Mouse (Mus musculus): ENCODE results near the gene Oca2. TPM values are rescaled to one million over a fixed set of nuclear protein-coding genes. Genes with fewer than 3 reads are reported as not detected.

Oca2 gene
- polyA plus RNA-seq (2014; fragmentation: Nextera tagmentation; extraction: Ambion mirVana): 0.11 and 0.19 TPM in 2 replicates

GRCm38 (mm10) chr7:56239543-56239942, at the start of gene Oca2:
Gene Oca2, plus strand, starts transcription at chr7:56239760.
- H3K4me1 ChIP-seq (replicated peaks; ENCODE audit: control insufficient read depth, insufficient read depth, low read length): no peaks in the 10 kb centered on the region
- 38% methylated on average over 3 of the region's 3 CpGs for WGBS
- no peaks in the 10 kb centered on the region for H3K9me3 ChIP-seq (ENCODE audit: control insufficient read depth, low read length)
- H3K4me3 ChIP-seq (ENCODE audit: low read depth, low read length): no peak within 1 kb of the TSS
- DNase-seq (ENCODE audit: low spot score): no peak
- no peak within 1 kb of the TSS for H3K9ac ChIP-seq (ENCODE audit: low read length)
- H3K36me3 ChIP-seq (ENCODE audit: control insufficient read depth, insufficient read depth, low read length): no peaks in the 10 kb centered on the region
- no peak within 1 kb of the TSS for H3K27ac ChIP-seq (ENCODE audit: low read depth, low read length)
- H3K27me3 ChIP-seq (ENCODE audit: control insufficient read depth, insufficient read depth, low read length): no peaks in the 10 kb centered on the region
- ATAC-seq (replicated peaks; ENCODE audit: low FRiP score): no peak
- no peak within 1 kb of the TSS for H3K4me2 ChIP-seq (ENCODE audit: low read depth, low read length, severe bottlenecking)

- no peak overlapping the region for H3K27ac ChIP-seq (ENCODE audit: low read depth, low read length)
- no peaks in the 10 kb centered on the region for H3K4me1 ChIP-seq (replicated peaks; ENCODE audit: control insufficient read depth, insufficient read depth, low read length)
- H3K36me3 ChIP-seq (ENCODE audit: control insufficient read depth, insufficient read depth, low read length): no peaks in the 10 kb centered on the region
- H3K9ac ChIP-seq (ENCODE audit: low read length): no peak overlapping the region
- no peak overlapping the region for H3K4me2 ChIP-seq (ENCODE audit: low read depth, low read length, severe bottlenecking)
- H3K9me3 ChIP-seq (ENCODE audit: control insufficient read depth, low read length): no peaks in the 10 kb centered on the region
- no peak overlapping the region for H3K4me3 ChIP-seq (ENCODE audit: low read depth, low read length)
- H3K27me3 ChIP-seq (ENCODE audit: control insufficient read depth, insufficient read depth, low read length): no peaks in the 10 kb centered on the region
- WGBS: 95% methylated on average over 6 of the region's 6 CpGs
- no peak for DNase-seq (ENCODE audit: low spot score)
- no peak for ATAC-seq (replicated peaks; ENCODE audit: low FRiP score)
Measured at GRCm38 (mm10) chr7:56191041-56191440, 48.5 kb upstream of the Oca2 start.

- no peak for ATAC-seq (replicated peaks; ENCODE audit: low FRiP score)
- Histone ChIP-seq H3K27me3 (ENCODE audit: control insufficient read depth, insufficient read depth, low read length) (no peaks in the 10 kb centered on the region), H3K4me3 (ENCODE audit: low read depth, low read length) (no peak overlapping the region), H3K9ac (ENCODE audit: low read length) (no peak overlapping the region), H3K27ac (ENCODE audit: low read depth, low read length) (no peak overlapping the region), H3K36me3 (ENCODE audit: control insufficient read depth, insufficient read depth, low read length) (no peaks in the 10 kb centered on the region), H3K9me3 (ENCODE audit: control insufficient read depth, low read length) (no peaks in the 10 kb centered on the region), H3K4me1 (replicated peaks; ENCODE audit: control insufficient read depth, insufficient read depth, low read length) (no peaks in the 10 kb centered on the region), H3K4me2 (ENCODE audit: low read depth, low read length, severe bottlenecking) (no peak overlapping the region)
- no peak for DNase-seq (ENCODE audit: low spot score)
- WGBS: 83% methylated on average over 4 of the region's 4 CpGs
Measured at GRCm38 (mm10) chr7:56191661-56192060, 47.9 kb upstream of the Oca2 start.

- DNase-seq (ENCODE audit: low spot score) (no peak), ATAC-seq (replicated peaks; ENCODE audit: low FRiP score) (no peak)
- Histone ChIP-seq H3K36me3 (ENCODE audit: control insufficient read depth, insufficient read depth, low read length) (peaks cover 3% of the 10 kb centered on the region; the same call in 1 of the 2 replicates), H3K27ac (ENCODE audit: low read depth, low read length) (no peak overlapping the region), H3K9ac (ENCODE audit: low read length) (no peak overlapping the region), H3K4me1 (replicated peaks; ENCODE audit: control insufficient read depth, insufficient read depth, low read length) (no peaks in the 10 kb centered on the region), H3K4me3 (ENCODE audit: low read depth, low read length) (no peak overlapping the region), H3K4me2 (ENCODE audit: low read depth, low read length, severe bottlenecking) (no peak overlapping the region), H3K9me3 (ENCODE audit: control insufficient read depth, low read length) (no peaks in the 10 kb centered on the region), H3K27me3 (ENCODE audit: control insufficient read depth, insufficient read depth, low read length) (no peaks in the 10 kb centered on the region)
- WGBS: 91% methylated on average over 10 of the region's 10 CpGs
Measured at GRCm38 (mm10) chr7:56201483-56202218, 37.9 kb upstream of the Oca2 start.

- WGBS: 94% methylated on average over 3 of the region's 3 CpGs
- Histone ChIP-seq H3K36me3 (ENCODE audit: control insufficient read depth, insufficient read depth, low read length) (peaks cover 3% of the 10 kb centered on the region; the same call in 1 of the 2 replicates), H3K4me1 (replicated peaks; ENCODE audit: control insufficient read depth, insufficient read depth, low read length) (no peaks in the 10 kb centered on the region), H3K4me2 (ENCODE audit: low read depth, low read length, severe bottlenecking) (no peak overlapping the region), H3K9me3 (ENCODE audit: control insufficient read depth, low read length) (no peaks in the 10 kb centered on the region), H3K4me3 (ENCODE audit: low read depth, low read length) (no peak overlapping the region), H3K27me3 (ENCODE audit: control insufficient read depth, insufficient read depth, low read length) (no peaks in the 10 kb centered on the region), H3K9ac (ENCODE audit: low read length) (no peak overlapping the region), H3K27ac (ENCODE audit: low read depth, low read length) (no peak overlapping the region)
- DNase-seq (ENCODE audit: low spot score) (no peak), ATAC-seq (replicated peaks; ENCODE audit: low FRiP score) (no peak)
Measured at GRCm38 (mm10) chr7:56202843-56203242, 36.7 kb upstream of the Oca2 start.

- Histone ChIP-seq H3K27me3 (ENCODE audit: control insufficient read depth, insufficient read depth, low read length) (no peaks in the 10 kb centered on the region), H3K9ac (ENCODE audit: low read length) (no peak overlapping the region), H3K4me1 (replicated peaks; ENCODE audit: control insufficient read depth, insufficient read depth, low read length) (no peaks in the 10 kb centered on the region), H3K4me3 (ENCODE audit: low read depth, low read length) (no peak overlapping the region), H3K27ac (ENCODE audit: low read depth, low read length) (no peak overlapping the region), H3K9me3 (ENCODE audit: control insufficient read depth, low read length) (no peaks in the 10 kb centered on the region), H3K36me3 (ENCODE audit: control insufficient read depth, insufficient read depth, low read length) (peaks cover 1% of the 10 kb centered on the region; the same call in 1 of the 2 replicates), H3K4me2 (ENCODE audit: low read depth, low read length, severe bottlenecking) (no peak overlapping the region)
- WGBS: 94% methylated on average over 2 of the region's 2 CpGs
- ATAC-seq (replicated peaks; ENCODE audit: low FRiP score) (no peak), DNase-seq (ENCODE audit: low spot score) (no peak)
Measured at GRCm38 (mm10) chr7:56203286-56203685, 36.3 kb upstream of the Oca2 start.

- DNase-seq (ENCODE audit: low spot score): no peak
- Histone ChIP-seq H3K4me1 (replicated peaks; ENCODE audit: control insufficient read depth, insufficient read depth, low read length) (no peaks in the 10 kb centered on the region), H3K27me3 (ENCODE audit: control insufficient read depth, insufficient read depth, low read length) (no peaks in the 10 kb centered on the region), H3K9me3 (ENCODE audit: control insufficient read depth, low read length) (no peaks in the 10 kb centered on the region), H3K9ac (ENCODE audit: low read length) (no peak overlapping the region), H3K4me2 (ENCODE audit: low read depth, low read length, severe bottlenecking) (no peak overlapping the region), H3K4me3 (ENCODE audit: low read depth, low read length) (no peak overlapping the region), H3K36me3 (ENCODE audit: control insufficient read depth, insufficient read depth, low read length) (no peaks in the 10 kb centered on the region; the same call in 1 of the 2 replicates), H3K27ac (ENCODE audit: low read depth, low read length) (no peak overlapping the region)
- no peak for ATAC-seq (replicated peaks; ENCODE audit: low FRiP score)
- 47% methylated on average over 3 of the region's 3 CpGs for WGBS
Measured at GRCm38 (mm10) chr7:56204877-56205276, 34.7 kb upstream of the Oca2 start.

- ATAC-seq (replicated peaks; ENCODE audit: low FRiP score): no peak
- H3K9me3 ChIP-seq (ENCODE audit: control insufficient read depth, low read length): no peaks in the 10 kb centered on the region
- WGBS: 90% methylated on average over 6 of the region's 6 CpGs
- no peak overlapping the region for H3K27ac ChIP-seq (ENCODE audit: low read depth, low read length)
- no peak overlapping the region for H3K4me3 ChIP-seq (ENCODE audit: low read depth, low read length)
- H3K27me3 ChIP-seq (ENCODE audit: control insufficient read depth, insufficient read depth, low read length): no peaks in the 10 kb centered on the region
- no peak for DNase-seq (ENCODE audit: low spot score)
- H3K9ac ChIP-seq (ENCODE audit: low read length): no peak overlapping the region
- H3K36me3 ChIP-seq (ENCODE audit: control insufficient read depth, insufficient read depth, low read length): peaks cover 2% of the 10 kb centered on the region; the same call in 1 of the 2 replicates
- H3K4me1 ChIP-seq (replicated peaks; ENCODE audit: control insufficient read depth, insufficient read depth, low read length): no peaks in the 10 kb centered on the region
- H3K4me2 ChIP-seq (ENCODE audit: low read depth, low read length, severe bottlenecking): no peak overlapping the region
Measured at GRCm38 (mm10) chr7:56220811-56221210, 18.7 kb upstream of the Oca2 start.

All from forebrain, embryonic 11.5 days (tissue).